Mouse (Mus musculus): ENCODE measurements around the gene Hecw1. TPM values are rescaled to one million over a fixed set of nuclear protein-coding genes. Genes with fewer than 3 reads are reported as not detected.

The Hecw1 gene
- polyA plus RNA-seq, 1 experiment from 2014 or later = not detected

- no peaks in the 10 kb centered on the region for H3K27me3 ChIP-seq (ENCODE audit: control insufficient read depth, insufficient read depth, low read length)
- H3K36me3 ChIP-seq (ENCODE audit: control insufficient read depth, insufficient read depth, low read length) = no peaks in the 10 kb centered on the region
- no peak overlapping the region for H3K4me2 ChIP-seq (replicated peaks; ENCODE audit: low read depth, low read length)
- H3K9ac ChIP-seq (ENCODE audit: low read depth, low read length) = no peak overlapping the region
- no peak for ATAC-seq (ENCODE audit: low FRiP score, low TSS enrichment)
- no peaks in the 10 kb centered on the region for H3K9me3 ChIP-seq (ENCODE audit: control insufficient read depth, low read length)
- no peak overlapping the region for H3K4me3 ChIP-seq (ENCODE audit: low read length)
- no peaks in the 10 kb centered on the region for H3K4me1 ChIP-seq (ENCODE audit: control insufficient read depth, insufficient read depth, low read length)
- H3K27ac ChIP-seq (ENCODE audit: low read depth, low read length) = no peak overlapping the region
These were observed 9.1 kb downstream of the Hecw1 start for GRCm38 (mm10) chr13:14513934-14514333.

- ATAC-seq (ENCODE audit: low FRiP score, low TSS enrichment) = no peak
- Histone ChIP-seq H3K27me3 (ENCODE audit: control insufficient read depth, insufficient read depth, low read length) (no peaks in the 10 kb centered on the region), H3K4me1 (ENCODE audit: control insufficient read depth, insufficient read depth, low read length) (no peaks in the 10 kb centered on the region), H3K4me2 (replicated peaks; ENCODE audit: low read depth, low read length) (no peak overlapping the region), H3K4me3 (ENCODE audit: low read length) (no peak overlapping the region), H3K27ac (ENCODE audit: low read depth, low read length) (no peak overlapping the region), H3K9me3 (ENCODE audit: control insufficient read depth, low read length) (no peaks in the 10 kb centered on the region), H3K9ac (ENCODE audit: low read depth, low read length) (no peak overlapping the region), H3K36me3 (ENCODE audit: control insufficient read depth, insufficient read depth, low read length) (no peaks in the 10 kb centered on the region)
- 88% methylated on average over 5 of the region's 5 CpGs for WGBS
These were observed 16.3 kb downstream of the Hecw1 start for GRCm38 (mm10) chr13:14506765-14507164.

GRCm38 (mm10) chr13:14500251-14500650 is 22.8 kb downstream of the Hecw1 start:
- Histone ChIP-seq H3K27me3 (ENCODE audit: control insufficient read depth, insufficient read depth, low read length) (no peaks in the 10 kb centered on the region), H3K27ac (ENCODE audit: low read depth, low read length) (no peak overlapping the region), H3K4me1 (ENCODE audit: control insufficient read depth, insufficient read depth, low read length) (no peaks in the 10 kb centered on the region), H3K9ac (ENCODE audit: low read depth, low read length) (no peak overlapping the region), H3K9me3 (ENCODE audit: control insufficient read depth, low read length) (no peaks in the 10 kb centered on the region), H3K4me3 (ENCODE audit: low read length) (no peak overlapping the region), H3K36me3 (ENCODE audit: control insufficient read depth, insufficient read depth, low read length) (no peaks in the 10 kb centered on the region), H3K4me2 (replicated peaks; ENCODE audit: low read depth, low read length) (no peak overlapping the region)
- no peak for ATAC-seq (ENCODE audit: low FRiP score, low TSS enrichment)
- 50% methylated on average over 1 of the region's 1 CpGs for WGBS

- Histone ChIP-seq H3K27ac (ENCODE audit: low read depth, low read length) (no peak overlapping the region), H3K4me1 (ENCODE audit: control insufficient read depth, insufficient read depth, low read length) (no peaks in the 10 kb centered on the region), H3K27me3 (ENCODE audit: control insufficient read depth, insufficient read depth, low read length) (no peaks in the 10 kb centered on the region), H3K4me2 (replicated peaks; ENCODE audit: low read depth, low read length) (no peak overlapping the region), H3K9me3 (ENCODE audit: control insufficient read depth, low read length) (no peaks in the 10 kb centered on the region), H3K36me3 (ENCODE audit: control insufficient read depth, insufficient read depth, low read length) (no peaks in the 10 kb centered on the region), H3K4me3 (ENCODE audit: low read length) (no peak overlapping the region), H3K9ac (ENCODE audit: low read depth, low read length) (no peak overlapping the region)
- ATAC-seq (ENCODE audit: low FRiP score, low TSS enrichment) = no peak
- 83% methylated on average over 8 of the region's 8 CpGs for WGBS
These were observed 24.2 kb downstream of the Hecw1 start for GRCm38 (mm10) chr13:14498780-14499179.

GRCm38 (mm10) chr13:14496954-14497353 is 26.1 kb downstream of the Hecw1 start:
- WGBS = 74% methylated on average over 2 of the region's 2 CpGs
- ATAC-seq (ENCODE audit: low FRiP score, low TSS enrichment) = no peak
- no peak overlapping the region for H3K4me2 ChIP-seq (replicated peaks; ENCODE audit: low read depth, low read length)

GRCm38 (mm10) chr13:14487812-14488211 is 35.2 kb downstream of the Hecw1 start:
- Histone ChIP-seq H3K36me3 (ENCODE audit: control insufficient read depth, insufficient read depth, low read length) (no peaks in the 10 kb centered on the region), H3K4me2 (replicated peaks; ENCODE audit: low read depth, low read length) (no peak overlapping the region), H3K27me3 (ENCODE audit: control insufficient read depth, insufficient read depth, low read length) (no peaks in the 10 kb centered on the region), H3K27ac (ENCODE audit: low read depth, low read length) (no peak overlapping the region), H3K4me1 (ENCODE audit: control insufficient read depth, insufficient read depth, low read length) (no peaks in the 10 kb centered on the region), H3K4me3 (ENCODE audit: low read length) (no peak overlapping the region), H3K9ac (ENCODE audit: low read depth, low read length) (no peak overlapping the region), H3K9me3 (ENCODE audit: control insufficient read depth, low read length) (no peaks in the 10 kb centered on the region)
- no peak for ATAC-seq (ENCODE audit: low FRiP score, low TSS enrichment)
- 94% methylated on average over 2 of the region's 2 CpGs for WGBS

More at GRCm38 (mm10) chr13:14496954-14497353, 26.1 kb downstream of the Hecw1 start:
- no peaks in the 10 kb centered on the region for H3K4me1 ChIP-seq (ENCODE audit: control insufficient read depth, insufficient read depth, low read length)
- H3K4me3 ChIP-seq (ENCODE audit: low read length) = no peak overlapping the region
- no peaks in the 10 kb centered on the region for H3K9me3 ChIP-seq (ENCODE audit: control insufficient read depth, low read length)
- no peaks in the 10 kb centered on the region for H3K36me3 ChIP-seq (ENCODE audit: control insufficient read depth, insufficient read depth, low read length)
- no peak overlapping the region for H3K9ac ChIP-seq (ENCODE audit: low read depth, low read length)
- no peaks in the 10 kb centered on the region for H3K27me3 ChIP-seq (ENCODE audit: control insufficient read depth, insufficient read depth, low read length)
- no peak overlapping the region for H3K27ac ChIP-seq (ENCODE audit: low read depth, low read length)

- 89% methylated on average over 1 of the region's 1 CpGs for WGBS
- Histone ChIP-seq H3K4me2 (replicated peaks; ENCODE audit: low read depth, low read length) (no peak overlapping the region), H3K4me1 (ENCODE audit: control insufficient read depth, insufficient read depth, low read length) (no peaks in the 10 kb centered on the region), H3K4me3 (ENCODE audit: low read length) (no peak overlapping the region), H3K9ac (ENCODE audit: low read depth, low read length) (no peak overlapping the region), H3K27me3 (ENCODE audit: control insufficient read depth, insufficient read depth, low read length) (no peaks in the 10 kb centered on the region), H3K9me3 (ENCODE audit: control insufficient read depth, low read length) (no peaks in the 10 kb centered on the region), H3K27ac (ENCODE audit: low read depth, low read length) (no peak overlapping the region), H3K36me3 (ENCODE audit: control insufficient read depth, insufficient read depth, low read length) (no peaks in the 10 kb centered on the region)
- no peak for ATAC-seq (ENCODE audit: low FRiP score, low TSS enrichment)
These were observed 51.9 kb downstream of the Hecw1 start for GRCm38 (mm10) chr13:14471121-14471520.

GRCm38 (mm10) chr13:14467517-14467916 is 55.5 kb downstream of the Hecw1 start:
- no peak overlapping the region for H3K4me2 ChIP-seq (replicated peaks; ENCODE audit: low read depth, low read length)
- ATAC-seq (ENCODE audit: low FRiP score, low TSS enrichment) = no peak
- no peak overlapping the region for H3K27ac ChIP-seq (ENCODE audit: low read depth, low read length)
- H3K9me3 ChIP-seq (ENCODE audit: control insufficient read depth, low read length) = no peaks in the 10 kb centered on the region
- no peak overlapping the region; the same call in 1 of the 2 replicates for H3K9ac ChIP-seq (ENCODE audit: low read depth, low read length)
- H3K36me3 ChIP-seq (ENCODE audit: control insufficient read depth, insufficient read depth, low read length) = no peaks in the 10 kb centered on the region
- H3K4me1 ChIP-seq (ENCODE audit: control insufficient read depth, insufficient read depth, low read length) = no peaks in the 10 kb centered on the region
- 81% methylated on average over 3 of the region's 3 CpGs for WGBS
- H3K27me3 ChIP-seq (ENCODE audit: control insufficient read depth, insufficient read depth, low read length) = no peaks in the 10 kb centered on the region
- H3K4me3 ChIP-seq (ENCODE audit: low read length) = no peak overlapping the region

- Histone ChIP-seq H3K9ac (ENCODE audit: low read depth, low read length) (no peak overlapping the region), H3K27me3 (ENCODE audit: control insufficient read depth, insufficient read depth, low read length) (no peaks in the 10 kb centered on the region), H3K9me3 (ENCODE audit: control insufficient read depth, low read length) (no peaks in the 10 kb centered on the region), H3K4me2 (replicated peaks; ENCODE audit: low read depth, low read length) (no peak overlapping the region), H3K36me3 (ENCODE audit: control insufficient read depth, insufficient read depth, low read length) (no peaks in the 10 kb centered on the region), H3K4me1 (ENCODE audit: control insufficient read depth, insufficient read depth, low read length) (no peaks in the 10 kb centered on the region), H3K27ac (ENCODE audit: low read depth, low read length) (no peak overlapping the region), H3K4me3 (ENCODE audit: low read length) (no peak overlapping the region)
- WGBS = 88% methylated on average over 5 of the region's 5 CpGs
- ATAC-seq (ENCODE audit: low FRiP score, low TSS enrichment) = no peak
These were observed 62.0 kb downstream of the Hecw1 start for GRCm38 (mm10) chr13:14461036-14461435.

- H3K9ac ChIP-seq (ENCODE audit: low read depth, low read length) = no peak overlapping the region
- H3K4me2 ChIP-seq (replicated peaks; ENCODE audit: low read depth, low read length) = no peak overlapping the region
- H3K9me3 ChIP-seq (ENCODE audit: control insufficient read depth, low read length) = no peaks in the 10 kb centered on the region
- no peaks in the 10 kb centered on the region for H3K27me3 ChIP-seq (ENCODE audit: control insufficient read depth, insufficient read depth, low read length)
- no peak for ATAC-seq (ENCODE audit: low FRiP score, low TSS enrichment)
- no peaks in the 10 kb centered on the region for H3K36me3 ChIP-seq (ENCODE audit: control insufficient read depth, insufficient read depth, low read length)
- no peaks in the 10 kb centered on the region for H3K4me1 ChIP-seq (ENCODE audit: control insufficient read depth, insufficient read depth, low read length)
- no peak overlapping the region for H3K4me3 ChIP-seq (ENCODE audit: low read length)
- H3K27ac ChIP-seq (ENCODE audit: low read depth, low read length) = no peak overlapping the region
- WGBS = 69% methylated on average over 2 of the region's 2 CpGs
These were observed 66.0 kb downstream of the Hecw1 start for GRCm38 (mm10) chr13:14457043-14457442.

All from kidney, embryonic 14.5 days (tissue).